Mouse (Mus musculus): ENCODE results near the gene Lrrc1. TPM values are rescaled to one million over a fixed set of nuclear protein-coding genes. Genes with fewer than 3 reads are reported as not detected.
"Not testable (repeated sequence)": the region's sequence is repeated elsewhere in the genome, so short reads cannot be mapped to it uniquely, and the experiment has no call there.

Gene Lrrc1
- polyA plus RNA-seq, 1 experiment from 2014 or later: 18.6 TPM

GRCm38 (mm10) chr9:77577409-77577808 is 32.7 kb upstream of the Lrrc1 start:
- no peaks in the 10 kb centered on the region for H3K9me3 ChIP-seq (ENCODE audit: control insufficient read depth, low read length)
- no peak for ATAC-seq (ENCODE audit: low FRiP score, low TSS enrichment)
- no peak overlapping the region for H3K9ac ChIP-seq (ENCODE audit: low read depth, low read length)
- no peak overlapping the region for H3K4me2 ChIP-seq (replicated peaks; ENCODE audit: low read depth, low read length)
- no peaks in the 10 kb centered on the region for H3K27me3 ChIP-seq (ENCODE audit: control insufficient read depth, insufficient read depth, low read length)
- H3K36me3 ChIP-seq (ENCODE audit: control insufficient read depth, insufficient read depth, low read length): no peaks in the 10 kb centered on the region
- no peaks in the 10 kb centered on the region for H3K4me1 ChIP-seq (ENCODE audit: control insufficient read depth, insufficient read depth, low read length)
- no peak overlapping the region for H3K27ac ChIP-seq (ENCODE audit: low read depth, low read length)
- no peak overlapping the region for H3K4me3 ChIP-seq (ENCODE audit: low read length)

- Histone ChIP-seq H3K9ac (ENCODE audit: low read depth, low read length) (no peak overlapping the region), H3K4me1 (ENCODE audit: control insufficient read depth, insufficient read depth, low read length) (no peaks in the 10 kb centered on the region), H3K36me3 (ENCODE audit: control insufficient read depth, insufficient read depth, low read length) (no peaks in the 10 kb centered on the region), H3K27me3 (ENCODE audit: control insufficient read depth, insufficient read depth, low read length) (no peaks in the 10 kb centered on the region), H3K4me2 (replicated peaks; ENCODE audit: low read depth, low read length) (no peak overlapping the region), H3K9me3 (ENCODE audit: control insufficient read depth, low read length) (no peaks in the 10 kb centered on the region), H3K27ac (ENCODE audit: low read depth, low read length) (no peak overlapping the region), H3K4me3 (ENCODE audit: low read length) (no peak overlapping the region)
- ATAC-seq (ENCODE audit: low FRiP score, low TSS enrichment): no peak
Observed at GRCm38 (mm10) chr9:77576320-77576719, 31.6 kb upstream of the Lrrc1 start.

DNA sequence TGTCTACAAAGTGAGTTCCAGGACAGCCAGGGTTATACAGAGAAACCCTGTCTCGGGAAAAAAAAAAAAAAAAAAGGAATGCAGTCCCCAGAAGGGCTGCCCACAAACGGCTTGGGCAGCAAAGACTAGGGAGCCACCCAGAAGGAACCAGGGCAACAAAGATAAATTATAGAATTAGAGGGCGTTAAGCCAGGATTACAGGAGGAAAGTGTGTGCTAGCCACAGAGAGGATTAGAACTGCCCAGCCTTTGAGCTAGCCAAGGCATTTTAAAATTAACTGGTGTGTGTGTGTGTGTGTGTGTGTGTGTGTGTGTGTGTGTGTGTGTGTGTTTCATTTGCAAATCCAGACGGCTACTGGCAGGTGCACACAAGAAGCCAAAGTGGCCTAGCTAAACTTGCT is 30.3 kb upstream of the Lrrc1 start:
- ATAC-seq (ENCODE audit: low FRiP score, low TSS enrichment): not testable (repeated sequence)

GRCm38 (mm10) chr9:77571851-77572250 is 27.2 kb upstream of the Lrrc1 start:
- no peak for ATAC-seq (ENCODE audit: low FRiP score, low TSS enrichment)
- Histone ChIP-seq H3K36me3 (ENCODE audit: control insufficient read depth, insufficient read depth, low read length) (no peaks in the 10 kb centered on the region), H3K4me2 (replicated peaks; ENCODE audit: low read depth, low read length) (no peak overlapping the region), H3K27me3 (ENCODE audit: control insufficient read depth, insufficient read depth, low read length) (no peaks in the 10 kb centered on the region), H3K9me3 (ENCODE audit: control insufficient read depth, low read length) (no peaks in the 10 kb centered on the region), H3K4me3 (ENCODE audit: low read length) (no peak overlapping the region), H3K27ac (ENCODE audit: low read depth, low read length) (no peak overlapping the region), H3K9ac (ENCODE audit: low read depth, low read length) (no peak overlapping the region), H3K4me1 (ENCODE audit: control insufficient read depth, insufficient read depth, low read length) (no peaks in the 10 kb centered on the region)
- 87% methylated on average over 4 of the region's 4 CpGs for WGBS

More for the DNA sequence above, 30.3 kb upstream of the Lrrc1 start:
- not testable (repeated sequence) for H3K27me3 ChIP-seq (ENCODE audit: control insufficient read depth, insufficient read depth, low read length); H3K9me3 ChIP-seq (ENCODE audit: control insufficient read depth, low read length); H3K9ac ChIP-seq (ENCODE audit: low read depth, low read length); H3K4me1 ChIP-seq (ENCODE audit: control insufficient read depth, insufficient read depth, low read length); H3K4me3 ChIP-seq (ENCODE audit: low read length); H3K4me2 ChIP-seq (replicated peaks; ENCODE audit: low read depth, low read length); H3K27ac ChIP-seq (ENCODE audit: low read depth, low read length); H3K36me3 ChIP-seq (ENCODE audit: control insufficient read depth, insufficient read depth, low read length)
- WGBS: 60% methylated on average over 4 of the region's 4 CpGs

- 0 out of 2 replicates have a peak, but pooled peaks have one; percentile 35 for ATAC-seq (ENCODE audit: low FRiP score, low TSS enrichment)
- no peak overlapping the region for H3K27ac ChIP-seq (ENCODE audit: low read depth, low read length)
- 0 out of 2 replicates have a peak overlapping the region, but pooled peaks have one; percentile 4 for H3K4me2 ChIP-seq (replicated peaks; ENCODE audit: low read depth, low read length)
- no peaks in the 10 kb centered on the region for H3K4me1 ChIP-seq (ENCODE audit: control insufficient read depth, insufficient read depth, low read length)
- no peak overlapping the region for H3K4me3 ChIP-seq (ENCODE audit: low read length)
- H3K9me3 ChIP-seq (ENCODE audit: control insufficient read depth, low read length): no peaks in the 10 kb centered on the region
- H3K36me3 ChIP-seq (ENCODE audit: control insufficient read depth, insufficient read depth, low read length): no peaks in the 10 kb centered on the region
- no peaks in the 10 kb centered on the region for H3K27me3 ChIP-seq (ENCODE audit: control insufficient read depth, insufficient read depth, low read length)
- H3K9ac ChIP-seq (ENCODE audit: low read depth, low read length): no peak overlapping the region
- 39% methylated on average over 13 of the region's 13 CpGs for WGBS
Observed at GRCm38 (mm10) chr9:77568789-77569506, 24.3 kb upstream of the Lrrc1 start.

- peaks cover 3% of the 10 kb centered on the region for H3K9me3 ChIP-seq (ENCODE audit: control insufficient read depth, low read length)
- H3K9ac ChIP-seq (ENCODE audit: low read depth, low read length): no peak overlapping the region
- no peaks in the 10 kb centered on the region for H3K27me3 ChIP-seq (ENCODE audit: control insufficient read depth, insufficient read depth, low read length)
- no peak for ATAC-seq (ENCODE audit: low FRiP score, low TSS enrichment)
- no peak overlapping the region for H3K27ac ChIP-seq (ENCODE audit: low read depth, low read length)
- H3K4me2 ChIP-seq (replicated peaks; ENCODE audit: low read depth, low read length): no peak overlapping the region
- no peaks in the 10 kb centered on the region for H3K4me1 ChIP-seq (ENCODE audit: control insufficient read depth, insufficient read depth, low read length)
- no peaks in the 10 kb centered on the region for H3K36me3 ChIP-seq (ENCODE audit: control insufficient read depth, insufficient read depth, low read length)
- H3K4me3 ChIP-seq (ENCODE audit: low read length): no peak overlapping the region
Observed at GRCm38 (mm10) chr9:77561827-77562226, 17.2 kb upstream of the Lrrc1 start.

DNA sequence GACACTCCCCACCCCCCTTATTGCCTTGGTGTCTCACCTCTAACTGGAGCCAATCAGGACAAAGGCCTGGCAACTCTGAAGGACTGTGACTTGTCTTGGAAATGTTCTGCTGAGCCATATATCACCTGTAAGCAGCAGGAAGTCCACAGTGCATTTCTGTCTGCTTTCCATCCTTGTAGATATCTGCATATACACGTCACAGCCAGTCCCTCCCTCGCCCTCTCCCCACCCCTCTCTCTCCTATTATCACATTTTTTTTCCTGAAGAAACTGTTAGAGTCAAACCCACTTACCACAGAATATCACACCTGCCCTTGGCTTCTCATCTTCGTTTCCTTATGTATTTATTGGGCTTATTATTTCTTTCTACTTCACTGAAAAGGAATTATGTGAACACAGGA is 13.3 kb upstream of the Lrrc1 start:
- H3K27ac ChIP-seq (ENCODE audit: low read depth, low read length): no peak overlapping the region

DNA sequence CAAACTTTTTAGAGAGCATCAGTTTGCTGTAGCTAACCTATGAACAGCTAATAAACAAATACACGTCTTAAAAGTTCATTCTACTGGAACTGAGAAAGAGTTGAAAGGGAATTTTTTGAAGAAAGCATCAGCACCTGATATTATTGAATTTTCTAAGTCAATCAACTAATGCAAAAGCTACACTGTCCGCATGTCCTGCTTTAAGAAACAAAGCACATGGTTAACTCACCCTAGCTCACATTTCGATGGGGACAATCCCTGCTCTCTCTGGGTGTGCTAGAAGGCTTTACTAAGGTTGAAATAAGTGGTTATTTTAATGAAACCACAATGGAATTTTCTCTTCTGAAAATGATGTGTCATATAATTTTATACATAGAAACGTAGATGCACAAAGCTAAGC is 12.5 kb upstream of the Lrrc1 start:
- H3K9ac ChIP-seq (ENCODE audit: low read depth, low read length): no peak overlapping the region
- ATAC-seq (ENCODE audit: low FRiP score, low TSS enrichment): no peak
- no peaks in the 10 kb centered on the region for H3K36me3 ChIP-seq (ENCODE audit: control insufficient read depth, insufficient read depth, low read length)
- no peak overlapping the region for H3K4me2 ChIP-seq (replicated peaks; ENCODE audit: low read depth, low read length)
- no peaks in the 10 kb centered on the region for H3K27me3 ChIP-seq (ENCODE audit: control insufficient read depth, insufficient read depth, low read length)
- no peak overlapping the region for H3K27ac ChIP-seq (ENCODE audit: low read depth, low read length)
- no peak overlapping the region for H3K4me3 ChIP-seq (ENCODE audit: low read length)
- H3K9me3 ChIP-seq (ENCODE audit: control insufficient read depth, low read length): no peaks in the 10 kb centered on the region; the same call in 1 of the 2 replicates
- WGBS: 81% methylated on average over 4 of the region's 4 CpGs
- H3K4me1 ChIP-seq (ENCODE audit: control insufficient read depth, insufficient read depth, low read length): no peaks in the 10 kb centered on the region

More for the DNA sequence above, 13.3 kb upstream of the Lrrc1 start:
- ATAC-seq (ENCODE audit: low FRiP score, low TSS enrichment): no peak
- Histone ChIP-seq H3K9me3 (ENCODE audit: control insufficient read depth, low read length) (peaks cover 2% of the 10 kb centered on the region), H3K4me2 (replicated peaks; ENCODE audit: low read depth, low read length) (no peak overlapping the region), H3K4me3 (ENCODE audit: low read length) (no peak overlapping the region), H3K36me3 (ENCODE audit: control insufficient read depth, insufficient read depth, low read length) (no peaks in the 10 kb centered on the region), H3K4me1 (ENCODE audit: control insufficient read depth, insufficient read depth, low read length) (no peaks in the 10 kb centered on the region), H3K27me3 (ENCODE audit: control insufficient read depth, insufficient read depth, low read length) (no peaks in the 10 kb centered on the region), H3K9ac (ENCODE audit: low read depth, low read length) (no peak overlapping the region)
- WGBS: 50% methylated on average over 3 of the region's 3 CpGs

- H3K36me3 ChIP-seq (ENCODE audit: control insufficient read depth, insufficient read depth, low read length): no peaks in the 10 kb centered on the region
- H3K27me3 ChIP-seq (ENCODE audit: control insufficient read depth, insufficient read depth, low read length): no peaks in the 10 kb centered on the region
- ATAC-seq (ENCODE audit: low FRiP score, low TSS enrichment): no peak
- no peak overlapping the region for H3K4me2 ChIP-seq (replicated peaks; ENCODE audit: low read depth, low read length)
- no peak overlapping the region for H3K9ac ChIP-seq (ENCODE audit: low read depth, low read length)
- no peaks in the 10 kb centered on the region for H3K9me3 ChIP-seq (ENCODE audit: control insufficient read depth, low read length)
- no peak overlapping the region for H3K27ac ChIP-seq (ENCODE audit: low read depth, low read length)
- H3K4me3 ChIP-seq (ENCODE audit: low read length): no peak overlapping the region
- no peaks in the 10 kb centered on the region for H3K4me1 ChIP-seq (ENCODE audit: control insufficient read depth, insufficient read depth, low read length)
- 77% methylated on average over 9 of the region's 9 CpGs for WGBS
Observed at GRCm38 (mm10) chr9:77556435-77556834, 11.8 kb upstream of the Lrrc1 start.
